Mouse (Mus musculus) hindbrain, embryonic 13.5 days (tissue): ENCODE measurements around the gene Znrf3. TPM values are rescaled to one million over a fixed set of nuclear protein-coding genes. Genes with fewer than 3 reads are reported as not detected.

Source experiments
- ATAC-seq: fragments of 200-750 bp; cut with Nextera tagmentation; 2 replicates; pipeline ENCODE4 v1.8.0; 2017; ENCODE audit warnings: moderate TSS enrichment; ENCODE audit not compliant: low FRiP score
- H3K27ac ChIP-seq: fragments of 300-500 bp; sonication (generic); 2 replicates; pipeline ENCODE4 v1.5.1; 2015; ENCODE audit warnings: inconsistent platforms, mild to moderate bottlenecking, moderate library complexity
- H3K27me3 ChIP-seq: fragments of 300-500 bp; sonication (generic); 2 replicates; pipeline ENCODE4 v1.6.1; 2015; ENCODE audit warnings: mild to moderate bottlenecking, inconsistent platforms
- H3K36me3 ChIP-seq: fragments of 300-500 bp; sonication (generic); 2 replicates; pipeline ENCODE4 v1.6.1; 2015; ENCODE audit warnings: mild to moderate bottlenecking, inconsistent platforms
- H3K4me1 ChIP-seq: fragments of 300-500 bp; sonication (generic); replicated peaks from 2 replicates; pipeline ENCODE4 v1.6.1; 2015; ENCODE audit warnings: inconsistent platforms
- H3K4me2 ChIP-seq: fragments of 300-500 bp; sonication (generic); 2 replicates; pipeline ENCODE4 v1.6.1; 2015; ENCODE audit warnings: inconsistent platforms, mild to moderate bottlenecking, moderate library complexity
- H3K4me3 ChIP-seq: fragments of 300-500 bp; sonication (generic); 2 replicates; pipeline ENCODE4 v1.5.1; 2015; ENCODE audit warnings: mild to moderate bottlenecking, inconsistent platforms
- H3K9ac ChIP-seq: fragments of 300-500 bp; sonication (generic); 2 replicates; pipeline ENCODE4 v1.6.1; 2015; ENCODE audit warnings: mild to moderate bottlenecking, inconsistent platforms
- H3K9me3 ChIP-seq: fragments of 300-500 bp; sonication (generic); 2 replicates; pipeline ENCODE4 v1.6.1; 2016; ENCODE audit warnings: inconsistent platforms
- WGBS: fragments of 180-500 bp; shearing (Covaris S2); methylation state at CpG from one replicate; pipeline ENCODE4 v1.1.7; 2015; 5-methylcytosine and 5-hydroxymethylcytosine counted together
- polyA plus RNA-seq: library from polyadenylated mRNA; unstranded; fragments of >200 nt; fragmentation: Nextera tagmentation; extraction: Ambion mirVana; gene quantifications from 2 replicates; pipeline ENCODE4 v1.2.1, GENCODE M21; 2015

Gene Znrf3
- polyA plus RNA-seq, 1 experiment from 2014 or later: 7.1 TPM

GRCm38 (mm10) chr11:5324296-5324695 lies 120.4 kb downstream of the Znrf3 start:
- no peaks in the 10 kb centered on the region for H3K9me3 ChIP-seq
- no peak overlapping the region for H3K4me2 ChIP-seq
- H3K9ac ChIP-seq: no peak overlapping the region
- no peaks in the 10 kb centered on the region for H3K36me3 ChIP-seq
- no peak for ATAC-seq
- WGBS: 31% methylated on average over 2 of the region's 2 CpGs
- no peak overlapping the region for H3K27ac ChIP-seq
- H3K4me3 ChIP-seq: no peak overlapping the region
- H3K4me1 ChIP-seq: no peaks in the 10 kb centered on the region
- H3K27me3 ChIP-seq: no peaks in the 10 kb centered on the region

GRCm38 (mm10) chr11:5321687-5322086 lies 123.0 kb downstream of the Znrf3 start:
- no peak overlapping the region for H3K4me3 ChIP-seq
- WGBS: 90% methylated on average over 1 of the region's 1 CpGs
- H3K4me2 ChIP-seq: no peak overlapping the region
- H3K27ac ChIP-seq: no peak overlapping the region
- no peaks in the 10 kb centered on the region for H3K9me3 ChIP-seq
- ATAC-seq: no peak
- no peaks in the 10 kb centered on the region for H3K27me3 ChIP-seq
- no peak overlapping the region for H3K9ac ChIP-seq
- peaks cover 18% of the 10 kb centered on the region for H3K4me1 ChIP-seq
- H3K36me3 ChIP-seq: no peaks in the 10 kb centered on the region

GRCm38 (mm10) chr11:5318976-5319375 lies 125.7 kb downstream of the Znrf3 start:
- no peak for ATAC-seq
- H3K4me1 ChIP-seq: peaks cover 28% of the 10 kb centered on the region
- 51% methylated on average over 2 of the region's 2 CpGs for WGBS
- H3K4me2 ChIP-seq: no peak overlapping the region
- H3K9ac ChIP-seq: no peak overlapping the region
- H3K4me3 ChIP-seq: no peak overlapping the region
- peak overlapping the region; percentile 73 for H3K27ac ChIP-seq
- no peaks in the 10 kb centered on the region for H3K36me3 ChIP-seq
- H3K27me3 ChIP-seq: no peaks in the 10 kb centered on the region
- H3K9me3 ChIP-seq: no peaks in the 10 kb centered on the region

- Histone ChIP-seq H3K4me3 (no peak overlapping the region), H3K9me3 (no peaks in the 10 kb centered on the region), H3K4me2 (no peak overlapping the region), H3K27me3 (no peaks in the 10 kb centered on the region), H3K9ac (no peak overlapping the region), H3K36me3 (no peaks in the 10 kb centered on the region), H3K4me1 (peaks cover 35% of the 10 kb centered on the region), H3K27ac (peak overlapping the region; percentile 73)
- peak; percentile 87 for ATAC-seq
- WGBS: 4% methylated on average over 8 of the region's 8 CpGs
Measured at GRCm38 (mm10) chr11:5318035-5318775, 126.4 kb downstream of the Znrf3 start.

- no peaks in the 10 kb centered on the region for H3K27me3 ChIP-seq
- H3K9me3 ChIP-seq: no peaks in the 10 kb centered on the region
- peak overlapping the region; percentile 78 for H3K27ac ChIP-seq
- no peaks in the 10 kb centered on the region for H3K36me3 ChIP-seq
- ATAC-seq: no peak
- H3K4me3 ChIP-seq: no peak overlapping the region
- no peak overlapping the region for H3K9ac ChIP-seq
- peaks cover 35% of the 10 kb centered on the region for H3K4me1 ChIP-seq
- no peak overlapping the region for H3K4me2 ChIP-seq
Measured at GRCm38 (mm10) chr11:5314796-5315195, 129.9 kb downstream of the Znrf3 start.

GRCm38 (mm10) chr11:5314330-5314741 lies 130.3 kb downstream of the Znrf3 start:
- whole genome bisulfite sequencing: 27% methylated on average over 3 of the region's 3 CpGs
- H3K27ac ChIP-seq: peak overlapping the region; percentile 78
- H3K9me3 ChIP-seq: no peaks in the 10 kb centered on the region
- no peaks in the 10 kb centered on the region for H3K36me3 ChIP-seq
- no peak overlapping the region for H3K4me2 ChIP-seq
- no peak for ATAC-seq
- peaks cover 35% of the 10 kb centered on the region for H3K4me1 ChIP-seq
- peak overlapping the region; percentile 35; the same call in 1 of the 2 replicates for H3K9ac ChIP-seq
- H3K27me3 ChIP-seq: no peaks in the 10 kb centered on the region
- H3K4me3 ChIP-seq: no peak overlapping the region

GRCm38 (mm10) chr11:5307024-5307905 lies 137.4 kb downstream of the Znrf3 start:
- WGBS: 85% methylated on average over 13 of the region's 13 CpGs

GRCm38 (mm10) chr11:5306017-5306416 lies 138.6 kb downstream of the Znrf3 start:
- Histone ChIP-seq H3K36me3 (no peaks in the 10 kb centered on the region), H3K4me1 (no peaks in the 10 kb centered on the region), H3K9me3 (no peaks in the 10 kb centered on the region), H3K4me2 (no peak overlapping the region), H3K27me3 (no peaks in the 10 kb centered on the region), H3K9ac (no peak overlapping the region), H3K27ac (no peak overlapping the region), H3K4me3 (no peak overlapping the region)
- ATAC-seq: no peak

More at GRCm38 (mm10) chr11:5307024-5307905, 137.4 kb downstream of the Znrf3 start:
- Histone ChIP-seq H3K36me3 (no peaks in the 10 kb centered on the region), H3K4me1 (no peaks in the 10 kb centered on the region), H3K27ac (no peak overlapping the region), H3K27me3 (no peaks in the 10 kb centered on the region), H3K4me3 (no peak overlapping the region), H3K4me2 (no peak overlapping the region), H3K9ac (no peak overlapping the region), H3K9me3 (no peaks in the 10 kb centered on the region)
- no peak for ATAC-seq

DNA sequence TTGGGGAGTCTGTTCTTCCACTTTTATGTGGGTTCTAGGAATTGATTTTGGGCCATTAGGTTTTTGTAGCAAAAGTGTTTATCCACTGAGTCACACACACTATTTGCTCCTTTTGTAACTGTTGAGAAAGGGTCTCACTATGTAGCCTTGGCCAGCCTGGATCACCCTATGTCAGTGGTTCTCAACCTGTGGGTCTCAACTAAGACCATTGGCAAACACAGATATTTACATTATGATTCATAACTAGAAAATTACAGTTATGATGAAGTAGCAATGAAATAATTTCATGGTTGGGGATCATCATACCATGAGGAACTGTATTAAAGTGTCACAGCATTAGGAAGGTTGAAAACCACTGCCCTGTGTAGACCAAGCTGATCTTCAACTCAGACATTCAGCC lies 140.1 kb downstream of the Znrf3 start:
- no peak for ATAC-seq
- no peaks in the 10 kb centered on the region for H3K9me3 ChIP-seq
- no peak overlapping the region for H3K4me3 ChIP-seq
- no peaks in the 10 kb centered on the region for H3K27me3 ChIP-seq
- H3K36me3 ChIP-seq: no peaks in the 10 kb centered on the region
- no peak overlapping the region for H3K4me2 ChIP-seq
- H3K27ac ChIP-seq: no peak overlapping the region
- no peak overlapping the region for H3K9ac ChIP-seq
- no peaks in the 10 kb centered on the region for H3K4me1 ChIP-seq

DNA sequence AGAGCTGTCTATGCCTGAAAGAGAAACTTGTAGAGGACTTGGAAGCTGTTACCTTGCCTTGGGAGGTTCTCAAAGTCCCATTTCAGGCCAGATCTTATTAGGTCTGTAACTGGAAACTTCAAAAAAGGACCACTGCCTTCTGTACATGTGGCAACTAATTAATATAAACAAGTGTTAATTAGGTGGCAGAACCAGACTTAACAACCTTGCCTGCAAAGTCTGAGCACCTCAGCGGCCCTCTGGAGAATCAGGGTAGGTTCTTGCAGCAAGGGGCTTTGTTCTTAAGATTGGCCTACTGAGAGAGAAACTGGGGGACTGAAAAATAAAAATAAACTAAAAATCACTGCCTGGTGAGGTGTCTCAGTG lies 146.7 kb downstream of the Znrf3 start:
- no peak overlapping the region for H3K4me3 ChIP-seq
- no peak overlapping the region for H3K9ac ChIP-seq
- no peaks in the 10 kb centered on the region for H3K36me3 ChIP-seq
- no peak for ATAC-seq
- H3K27ac ChIP-seq: no peak overlapping the region
- peaks cover 21% of the 10 kb centered on the region for H3K4me1 ChIP-seq
- no peaks in the 10 kb centered on the region for H3K27me3 ChIP-seq
- no peaks in the 10 kb centered on the region for H3K9me3 ChIP-seq
- WGBS: 66% methylated on average over 1 of the region's 1 CpGs
- no peak overlapping the region for H3K4me2 ChIP-seq

DNA sequence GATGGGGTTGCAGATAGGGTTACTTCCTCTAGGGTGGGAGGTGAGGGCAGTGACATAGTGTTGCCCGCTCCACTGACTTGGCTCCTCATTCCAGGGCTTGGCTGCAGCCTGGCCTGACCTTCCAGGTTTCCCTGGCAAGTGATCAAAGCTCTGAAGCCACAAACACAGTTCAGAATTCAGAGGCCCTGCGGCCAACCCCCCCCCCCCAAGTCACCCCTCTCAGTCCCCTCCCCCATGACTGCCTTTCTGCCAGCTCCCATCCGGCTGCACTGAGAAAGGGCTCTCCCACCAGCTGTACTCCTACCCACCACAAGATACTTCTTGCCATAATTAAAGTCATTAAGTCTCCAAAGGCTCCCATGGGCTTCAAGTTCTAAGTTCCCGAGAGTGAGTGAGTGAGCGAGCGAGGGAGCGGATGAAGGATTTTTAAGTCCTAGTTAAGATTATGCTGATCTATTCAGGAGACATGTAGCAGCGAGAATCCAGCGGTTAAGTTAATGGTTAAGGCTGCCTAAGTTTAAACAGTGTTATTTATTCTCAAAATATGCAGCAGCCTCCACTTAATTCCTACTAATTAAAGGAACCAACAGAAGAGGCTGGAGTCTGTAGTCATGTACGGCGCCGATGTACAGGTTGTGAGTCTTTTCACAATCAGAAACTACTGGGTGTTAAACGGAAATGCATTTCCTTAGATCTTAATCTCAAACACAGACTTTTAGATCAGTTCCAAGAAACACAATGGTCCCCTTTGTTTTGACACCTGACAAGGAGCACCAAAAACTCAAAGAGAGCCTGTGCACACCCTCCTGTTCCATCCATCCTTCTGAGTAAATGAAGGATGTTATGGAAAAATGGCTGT lies 147.3 kb downstream of the Znrf3 start:
- Histone ChIP-seq H3K27ac (0 out of 2 replicates have a peak overlapping the region, but pooled peaks have one; percentile 52), H3K9ac (no peak overlapping the region), H3K36me3 (no peaks in the 10 kb centered on the region), H3K4me3 (no peak overlapping the region), H3K27me3 (no peaks in the 10 kb centered on the region), H3K4me1 (peaks cover 21% of the 10 kb centered on the region), H3K9me3 (no peaks in the 10 kb centered on the region), H3K4me2 (0 out of 2 replicates have a peak overlapping the region, but pooled peaks have one; percentile 15)
- ATAC-seq: no peak
- WGBS: 45% methylated on average over 12 of the region's 13 CpGs

DNA sequence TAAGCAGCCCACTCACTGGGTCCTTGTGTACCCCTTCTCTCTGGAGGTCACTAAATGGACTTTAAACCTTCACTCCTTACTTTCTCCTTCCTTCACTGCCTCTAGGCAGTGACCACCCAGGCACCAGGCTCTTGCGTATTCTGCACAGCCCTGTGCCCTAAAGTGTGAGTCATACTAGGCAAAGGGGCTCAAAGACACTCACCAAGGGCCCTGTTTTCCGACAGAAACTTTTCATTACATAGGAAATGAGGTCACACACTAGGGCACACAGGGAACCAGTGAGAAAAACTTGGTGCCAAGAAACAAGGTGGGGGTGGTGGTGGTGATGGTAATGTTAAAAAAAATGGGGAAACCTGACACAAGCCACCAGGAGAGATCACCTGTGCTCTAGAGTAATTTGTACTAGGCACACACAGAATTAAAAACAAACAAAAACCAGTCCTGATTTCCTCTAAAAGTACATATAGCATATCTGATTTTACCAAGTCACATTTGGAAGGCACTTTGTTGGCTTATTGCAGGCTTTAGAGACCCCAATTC lies 148.0 kb downstream of the Znrf3 start:
- no peak overlapping the region for H3K9ac ChIP-seq
- no peak overlapping the region for H3K4me2 ChIP-seq
- 0 out of 2 replicates have a peak overlapping the region, but pooled peaks have one; percentile 52 for H3K27ac ChIP-seq
- no peak for ATAC-seq
- 72% methylated on average over 2 of the region's 2 CpGs for WGBS
- no peak overlapping the region for H3K4me3 ChIP-seq
- no peaks in the 10 kb centered on the region for H3K36me3 ChIP-seq
- peaks cover 21% of the 10 kb centered on the region for H3K4me1 ChIP-seq
- no peaks in the 10 kb centered on the region for H3K27me3 ChIP-seq
- H3K9me3 ChIP-seq: no peaks in the 10 kb centered on the region
